Mouse (Mus musculus): ENCODE measurements around the gene 4930519G04Rik. TPM values are rescaled to one million over a fixed set of nuclear protein-coding genes. Genes with fewer than 3 reads are reported as not detected.
"Not testable (repeated sequence)": the region's sequence is repeated elsewhere in the genome, so short reads cannot be mapped to it uniquely, and the experiment has no call there.

4930519G04Rik gene
- polyA plus RNA-seq (2015; fragmentation: Nextera tagmentation; extraction: Ambion mirVana), result not detected in 2 replicates

GRCm38 (mm10) chr5:114853364-114853763, at the start of gene 4930519G04Rik:
Gene 4930519G04Rik, plus strand, starts transcription at chr5:114853664.
- whole genome bisulfite sequencing (ENCODE audit: insufficient replicate concordance), result 73% methylated on average over 3 of the region's 5 CpGs

GRCm38 (mm10) chr5:114804335-114804734, 49.1 kb upstream of the 4930519G04Rik start:
- Histone ChIP-seq H3K9ac (no peak overlapping the region), H3K4me2 (no peak overlapping the region), H3K27ac (replicated peaks) (no peak overlapping the region), H3K27me3 (no peaks in the 10 kb centered on the region), H3K4me3 (replicated peaks) (no peak overlapping the region), H3K9me3 (replicated peaks) (no peaks in the 10 kb centered on the region), H3K4me1 (replicated peaks) (peaks cover 58% of the 10 kb centered on the region), H3K36me3 (replicated peaks) (peaks cover 69% of the 10 kb centered on the region)
- ATAC-seq (ENCODE audit: insufficient read depth), result no peak
- 84% methylated on average over 13 of the region's 13 CpGs for WGBS (ENCODE audit: insufficient replicate concordance)

More at GRCm38 (mm10) chr5:114853364-114853763, at the start of gene 4930519G04Rik:
- not testable (repeated sequence) for H3K4me1 ChIP-seq (replicated peaks); H3K27ac ChIP-seq (replicated peaks); H3K9me3 ChIP-seq (replicated peaks); H3K4me2 ChIP-seq; H3K9ac ChIP-seq; H3K4me3 ChIP-seq (replicated peaks); ATAC-seq (ENCODE audit: insufficient read depth); H3K36me3 ChIP-seq (replicated peaks)
- H3K27me3 ChIP-seq, result peaks cover 25% of the 10 kb centered on the region

GRCm38 (mm10) chr5:114804958-114805357, 48.5 kb upstream of the 4930519G04Rik start:
- H3K4me1 ChIP-seq (replicated peaks), result peaks cover 64% of the 10 kb centered on the region
- peaks cover 63% of the 10 kb centered on the region for H3K36me3 ChIP-seq (replicated peaks)
- H3K27ac ChIP-seq (replicated peaks), result no peak overlapping the region
- H3K27me3 ChIP-seq, result no peaks in the 10 kb centered on the region
- no peak overlapping the region for H3K4me2 ChIP-seq
- H3K4me3 ChIP-seq (replicated peaks), result no peak overlapping the region
- H3K9ac ChIP-seq, result no peak overlapping the region
- WGBS (ENCODE audit: insufficient replicate concordance), result 54% methylated on average over 3 of the region's 3 CpGs
- H3K9me3 ChIP-seq (replicated peaks), result no peaks in the 10 kb centered on the region
- no peak for ATAC-seq (ENCODE audit: insufficient read depth)

GRCm38 (mm10) chr5:114805436-114806350, 47.8 kb upstream of the 4930519G04Rik start:
- no peak overlapping the region for H3K4me3 ChIP-seq (replicated peaks)
- peak overlapping the region; percentile 54 for H3K4me2 ChIP-seq
- no peaks in the 10 kb centered on the region for H3K9me3 ChIP-seq (replicated peaks)
- no peak overlapping the region for H3K9ac ChIP-seq
- peaks cover 61% of the 10 kb centered on the region for H3K4me1 ChIP-seq (replicated peaks)
- H3K27me3 ChIP-seq, result no peaks in the 10 kb centered on the region
- peak overlapping the region; percentile 76 for H3K27ac ChIP-seq (replicated peaks)
- ATAC-seq (ENCODE audit: insufficient read depth), result no peak
- H3K36me3 ChIP-seq (replicated peaks), result peaks cover 57% of the 10 kb centered on the region
- WGBS (ENCODE audit: insufficient replicate concordance), result 44% methylated on average over 15 of the region's 15 CpGs

GRCm38 (mm10) chr5:114806636-114807035, 46.8 kb upstream of the 4930519G04Rik start:
- H3K27ac ChIP-seq (replicated peaks), result peak overlapping the region; percentile 76
- H3K27me3 ChIP-seq, result no peaks in the 10 kb centered on the region
- H3K4me2 ChIP-seq, result peak overlapping the region; percentile 54
- no peaks in the 10 kb centered on the region for H3K9me3 ChIP-seq (replicated peaks)
- H3K4me3 ChIP-seq (replicated peaks), result no peak overlapping the region
- WGBS (ENCODE audit: insufficient replicate concordance), result 53% methylated on average over 8 of the region's 8 CpGs
- peak overlapping the region; percentile 36; the same call in 1 of the 2 replicates for H3K9ac ChIP-seq
- ATAC-seq (ENCODE audit: insufficient read depth), result no peak
- H3K36me3 ChIP-seq (replicated peaks), result peaks cover 49% of the 10 kb centered on the region
- peaks cover 55% of the 10 kb centered on the region for H3K4me1 ChIP-seq (replicated peaks)

- Histone ChIP-seq H3K36me3 (replicated peaks) (peaks cover 44% of the 10 kb centered on the region), H3K4me2 (peak overlapping the region; percentile 54), H3K9me3 (replicated peaks) (no peaks in the 10 kb centered on the region), H3K4me1 (replicated peaks) (peaks cover 53% of the 10 kb centered on the region), H3K27ac (replicated peaks) (peak overlapping the region; percentile 76), H3K4me3 (replicated peaks) (peak overlapping the region; percentile 9; the same call in 1 of the 2 replicates), H3K9ac (peak overlapping the region; percentile 36), H3K27me3 (no peaks in the 10 kb centered on the region)
- ATAC-seq (ENCODE audit: insufficient read depth), result peak; percentile 68
- WGBS (ENCODE audit: insufficient replicate concordance), result 15% methylated on average over 9 of the region's 9 CpGs
These were observed 46.4 kb upstream of the 4930519G04Rik start for GRCm38 (mm10) chr5:114807063-114807462.

- H3K4me1 ChIP-seq (replicated peaks), result peaks cover 57% of the 10 kb centered on the region
- 18% methylated on average over 8 of the region's 8 CpGs for WGBS (ENCODE audit: insufficient replicate concordance)
- H3K27ac ChIP-seq (replicated peaks), result peak overlapping the region; percentile 76
- H3K9me3 ChIP-seq (replicated peaks), result no peaks in the 10 kb centered on the region
- peak; percentile 82 for ATAC-seq (ENCODE audit: insufficient read depth)
- H3K36me3 ChIP-seq (replicated peaks), result peaks cover 41% of the 10 kb centered on the region
- H3K9ac ChIP-seq, result peak overlapping the region; percentile 36
- H3K4me3 ChIP-seq (replicated peaks), result peak overlapping the region; percentile 9; the same call in 1 of the 2 replicates
- H3K27me3 ChIP-seq, result no peaks in the 10 kb centered on the region
- H3K4me2 ChIP-seq, result peak overlapping the region; percentile 54
These were observed 46.0 kb upstream of the 4930519G04Rik start for GRCm38 (mm10) chr5:114807468-114807867.

GRCm38 (mm10) chr5:114807893-114808292, 45.6 kb upstream of the 4930519G04Rik start:
- 33% methylated on average over 6 of the region's 6 CpGs for WGBS (ENCODE audit: insufficient replicate concordance)
- H3K9me3 ChIP-seq (replicated peaks), result no peaks in the 10 kb centered on the region
- no peak overlapping the region for H3K9ac ChIP-seq
- H3K36me3 ChIP-seq (replicated peaks), result peaks cover 37% of the 10 kb centered on the region
- peak overlapping the region; percentile 76 for H3K27ac ChIP-seq (replicated peaks)
- H3K4me1 ChIP-seq (replicated peaks), result peaks cover 61% of the 10 kb centered on the region
- H3K27me3 ChIP-seq, result no peaks in the 10 kb centered on the region
- no peak overlapping the region for H3K4me3 ChIP-seq (replicated peaks)
- H3K4me2 ChIP-seq, result peak overlapping the region; percentile 54
- ATAC-seq (ENCODE audit: insufficient read depth), result no peak

- 30% methylated on average over 8 of the region's 8 CpGs for WGBS (ENCODE audit: insufficient replicate concordance)
- Histone ChIP-seq H3K36me3 (replicated peaks) (peaks cover 32% of the 10 kb centered on the region), H3K4me3 (replicated peaks) (no peak overlapping the region), H3K4me2 (no peak overlapping the region), H3K4me1 (replicated peaks) (peaks cover 66% of the 10 kb centered on the region), H3K9ac (no peak overlapping the region), H3K9me3 (replicated peaks) (no peaks in the 10 kb centered on the region), H3K27me3 (no peaks in the 10 kb centered on the region), H3K27ac (replicated peaks) (peak overlapping the region; percentile 76)
- ATAC-seq (ENCODE audit: insufficient read depth), result peak; percentile 48; the same call in 1 of the 2 replicates
These were observed 45.1 kb upstream of the 4930519G04Rik start for GRCm38 (mm10) chr5:114808385-114808784.

GRCm38 (mm10) chr5:114809181-114809756, 44.2 kb upstream of the 4930519G04Rik start:
- Histone ChIP-seq H3K4me3 (replicated peaks) (no peak overlapping the region), H3K4me1 (replicated peaks) (peaks cover 69% of the 10 kb centered on the region), H3K36me3 (replicated peaks) (peaks cover 23% of the 10 kb centered on the region), H3K27ac (replicated peaks) (peak overlapping the region; percentile 51; the same call in 1 of the 2 replicates), H3K4me2 (no peak overlapping the region), H3K9me3 (replicated peaks) (no peaks in the 10 kb centered on the region), H3K27me3 (no peaks in the 10 kb centered on the region), H3K9ac (no peak overlapping the region)
- no peak for ATAC-seq (ENCODE audit: insufficient read depth)
- 75% methylated on average over 10 of the region's 10 CpGs for WGBS (ENCODE audit: insufficient replicate concordance)

- H3K27me3 ChIP-seq, result no peaks in the 10 kb centered on the region
- no peak overlapping the region for H3K4me2 ChIP-seq
- H3K9me3 ChIP-seq (replicated peaks), result no peaks in the 10 kb centered on the region
- H3K27ac ChIP-seq (replicated peaks), result peak overlapping the region; percentile 51; the same call in 1 of the 2 replicates
- no peak overlapping the region for H3K4me3 ChIP-seq (replicated peaks)
- peaks cover 69% of the 10 kb centered on the region for H3K4me1 ChIP-seq (replicated peaks)
- H3K36me3 ChIP-seq (replicated peaks), result peaks cover 17% of the 10 kb centered on the region
- WGBS (ENCODE audit: insufficient replicate concordance), result 56% methylated on average over 5 of the region's 5 CpGs
- ATAC-seq (ENCODE audit: insufficient read depth), result no peak
- H3K9ac ChIP-seq, result no peak overlapping the region
These were observed 43.6 kb upstream of the 4930519G04Rik start for GRCm38 (mm10) chr5:114809826-114810225.
